Mouse (Mus musculus) adipocyte (in vitro differentiated cells): ENCODE data around the gene Bend5.
A peak's percentile ranks its signal among the peaks of the same experiment; 100 is the strongest.

Source experiments
- DNase-seq: peaks from one replicate; pipeline ENCODE4 v3.0.0-alpha.2; 2016; ENCODE audit warnings: low spot score

Bend5 gene

DNA sequence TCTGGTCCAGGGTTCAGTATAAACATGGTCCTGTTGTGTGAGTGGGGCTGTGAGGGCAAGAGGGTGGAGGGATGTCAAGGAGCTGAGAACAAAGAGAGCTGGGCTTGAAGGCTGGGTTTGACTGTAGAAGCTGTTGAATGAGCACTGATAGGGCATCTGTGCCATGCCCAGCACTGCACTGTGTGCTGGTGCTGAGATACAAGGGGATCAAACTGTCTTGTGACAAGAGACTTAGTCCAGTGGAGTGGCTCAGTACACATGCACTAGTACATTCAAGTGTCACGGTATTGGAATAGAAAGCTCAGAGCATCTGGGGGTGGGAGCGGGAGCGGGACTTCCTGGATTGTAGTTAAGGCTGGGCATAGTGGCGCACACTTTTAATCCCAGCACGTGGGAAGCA, 71.4 kb downstream of the Bend5 start:
- DNase-seq, result no peak

DNA sequence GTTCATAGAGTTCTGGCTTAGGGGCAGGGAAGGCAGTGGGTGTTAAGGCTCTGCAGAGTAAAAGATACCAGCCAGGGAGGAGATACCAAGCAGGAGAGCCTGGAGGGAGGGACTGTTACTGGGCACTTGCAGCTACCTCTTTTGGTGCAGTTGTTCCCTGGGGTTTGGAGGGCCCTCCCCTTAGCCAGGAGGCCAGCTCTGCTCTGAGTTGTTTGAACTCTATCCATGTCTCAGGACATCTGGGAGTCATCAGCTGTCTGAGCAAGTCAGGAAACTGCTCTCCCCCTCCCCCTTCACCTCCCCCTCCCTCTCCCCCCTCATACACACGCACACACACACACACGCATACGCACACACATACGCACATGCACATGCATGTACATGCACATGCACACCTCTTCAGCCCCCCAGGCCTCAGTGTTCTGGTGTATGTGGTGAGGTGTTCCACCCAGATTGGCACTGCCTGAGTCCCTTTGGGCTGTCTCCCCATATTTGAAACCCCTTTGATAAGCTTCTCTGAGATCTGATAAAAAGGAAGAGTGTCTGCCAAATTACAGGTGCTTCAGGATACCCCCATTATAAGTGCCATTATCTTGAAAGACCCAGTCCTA, 72.5 kb downstream of the Bend5 start:
- no peak for DNase-seq

DNA sequence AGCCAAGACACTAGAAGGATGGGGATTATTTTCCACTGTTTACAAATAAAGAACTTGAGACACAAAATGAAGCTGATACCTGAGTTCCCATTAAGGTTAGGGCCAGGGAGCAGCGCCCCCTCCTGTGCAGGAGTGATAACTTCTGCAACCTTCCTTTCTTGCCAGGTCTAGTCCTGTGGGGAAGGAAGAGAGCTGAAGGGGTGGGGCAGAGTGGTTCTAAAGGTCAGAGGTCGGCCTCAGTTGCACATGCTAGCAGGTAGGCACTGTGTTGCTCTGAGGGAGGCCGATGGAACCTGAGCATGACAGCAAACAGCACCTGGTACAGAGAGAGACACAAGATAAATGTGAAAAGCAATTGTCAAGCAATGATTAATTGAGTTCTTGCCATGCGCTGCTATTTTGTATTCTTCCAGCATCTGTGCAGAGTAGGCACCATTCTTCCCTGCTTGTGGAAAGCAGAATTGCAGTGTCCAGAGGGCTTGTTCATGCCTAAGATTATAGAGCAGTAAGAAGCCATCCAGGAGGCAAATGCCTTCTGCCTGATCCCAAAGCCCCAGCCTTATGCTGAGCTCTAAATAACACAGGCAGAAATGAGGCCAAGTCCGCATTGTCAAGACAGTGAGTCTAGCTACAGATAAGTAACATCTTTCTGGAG, 79.1 kb downstream of the Bend5 start:
- DNase-seq, result no peak

GRCm38 (mm10) chr4:111495949-111496348, 81.1 kb downstream of the Bend5 start:
- DNase-seq, result peak; percentile 17

DNA sequence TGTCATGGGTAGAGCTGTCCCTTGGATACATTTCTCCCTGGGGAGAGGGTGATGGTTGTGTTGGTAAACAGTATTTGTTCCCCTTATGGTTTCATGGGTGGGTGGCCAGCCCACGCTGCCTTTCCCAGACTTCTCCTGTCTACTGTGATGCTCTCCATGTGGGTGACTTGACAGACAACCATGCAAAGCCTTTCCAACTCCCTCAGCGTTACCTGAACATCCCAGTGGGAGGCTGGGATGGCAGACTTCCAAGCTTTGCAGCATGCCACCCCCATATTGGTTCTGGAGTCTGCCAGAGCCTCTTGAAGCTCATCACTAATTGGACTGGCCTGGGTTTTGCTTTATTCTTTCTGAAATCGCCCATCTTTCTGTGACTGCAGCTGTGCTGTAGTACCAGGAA, 83.9 kb downstream of the Bend5 start:
- no peak for DNase-seq

DNA sequence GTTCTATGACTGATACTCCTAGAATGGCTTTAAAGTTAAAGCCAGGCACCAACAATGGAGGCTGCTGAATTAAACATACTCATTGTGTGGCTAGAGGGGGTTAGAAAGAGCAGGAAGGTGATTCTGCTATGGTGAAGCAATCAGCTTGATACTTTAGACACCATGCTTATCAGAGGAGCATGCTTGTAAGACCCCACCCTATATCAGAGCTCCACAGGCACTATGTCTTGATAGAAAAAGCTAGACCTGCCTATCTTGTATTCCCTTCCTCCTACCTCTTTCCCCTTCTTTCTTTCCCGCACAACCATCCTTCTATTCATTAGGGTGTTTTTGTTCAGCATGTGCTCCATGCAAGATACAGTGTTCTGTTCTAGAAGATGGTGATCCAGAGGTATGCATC, 86.6 kb downstream of the Bend5 start:
- DNase-seq, result no peak

- DNase-seq, result no peak
These were observed 88.3 kb downstream of the Bend5 start for GRCm38 (mm10) chr4:111502965-111503727.

DNA sequence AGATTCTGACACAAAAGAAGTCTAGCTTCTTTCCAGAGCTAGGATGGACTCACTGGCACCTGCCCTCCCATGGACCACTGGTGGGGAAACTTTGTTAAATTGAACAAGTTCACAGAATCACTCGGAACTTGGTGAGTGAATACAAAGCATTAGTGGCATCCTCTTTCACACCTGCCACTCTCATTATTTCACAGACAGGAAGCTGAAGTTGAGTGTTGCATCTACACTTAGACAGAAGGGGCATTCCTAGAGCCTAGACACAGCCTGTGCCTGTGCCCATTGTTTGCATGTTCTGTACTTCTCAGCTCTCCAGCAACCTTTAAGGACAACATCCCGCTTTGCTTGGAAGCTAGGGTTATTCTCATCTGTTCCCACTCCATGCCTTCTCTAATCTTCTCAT, 90.1 kb downstream of the Bend5 start:
- no peak for DNase-seq
